Mouse (Mus musculus): ENCODE data around the gene Cd209f. TPM values are rescaled to one million over a fixed set of nuclear protein-coding genes. Genes with fewer than 3 reads are reported as not detected.
"Not testable (repeated sequence)": the region's sequence is repeated elsewhere in the genome, so short reads cannot be mapped to it uniquely, and the experiment has no call there.

Gene Cd209f
- total RNA-seq (2021), result 1 to 10 TPM; 1.1 to 3.6 TPM
- long read RNA-seq, experiment 1, partial matches to known transcripts, result 0 of 2 reads
- long read RNA-seq, experiment 1, other reads (novel, unspliced or antisense), result 0 of 2 reads
- long read RNA-seq, experiment 2, partial matches to known transcripts, result 0 of 5 reads
- long read RNA-seq, experiment 2, other reads (novel, unspliced or antisense), result 2 of 5 reads

- not testable (repeated sequence) for DNase-seq
These were observed at the start of gene Cd209f for GRCm38 (mm10) chr8:4105735-4106134. Cd209f (minus strand) TSS chr8:4105835.

GRCm38 (mm10) chr8:4154878-4155277, 49.2 kb upstream of the Cd209f start:
- DNase-seq, result no peak

- DNase-seq, result no peak
These were observed 41.6 kb upstream of the Cd209f start for GRCm38 (mm10) chr8:4147272-4147671.

- DNase-seq, result no peak
These were observed 36.1 kb upstream of the Cd209f start for GRCm38 (mm10) chr8:4141721-4142120.

GRCm38 (mm10) chr8:4139660-4140646, 34.3 kb upstream of the Cd209f start:
- peak; percentile 16 for DNase-seq

- DNase-seq, result no peak
These were observed 28.2 kb upstream of the Cd209f start, which contains the start of gene Cd209g for GRCm38 (mm10) chr8:4133798-4134197. Cd209g (plus strand) TSS chr8:4134098.

- DNase-seq, result not testable (repeated sequence)
These were observed 17.1 kb downstream of the Cd209f start for GRCm38 (mm10) chr8:4088514-4088913.

GRCm38 (mm10) chr8:4087180-4087722, 18.4 kb downstream of the Cd209f start:
- not testable (repeated sequence) for DNase-seq

Other genes starting within 250 kb of the Cd209f start
- gene Cd209d, start 227.3 kb downstream of the Cd209f start, total RNA-seq (2021), result 1 to 10 TPM in 1 of 2 experiments, under 1 TPM in 1; 0.41 to 2.1 TPM
- 1 to 10 TPM; 1.5 to 3.7 TPM for gene Cd209b, start 179.0 kb downstream of the Cd209f start, total RNA-seq (2021)
- gene Cd209c, start 151.1 kb downstream of the Cd209f start, total RNA-seq (2021), result under 1 TPM in 1 of 2 experiments, not detected in 1; 0.27 TPM
- 1 to 10 TPM in 1 of 2 experiments, under 1 TPM in 1; 0.26 to 1.3 TPM for gene Cd209g, start 28.3 kb upstream of the Cd209f start, total RNA-seq (2021)
- gene Evi5l, start 60.7 kb upstream of the Cd209f start, total RNA-seq (2021), result 10 to 100 TPM; 14.7 to 15.5 TPM
- gene Prr36, start 111.6 kb upstream of the Cd209f start, total RNA-seq (2021), result under 1 TPM in 1 of 2 experiments, not detected in 1; 0.05 TPM
- under 1 TPM in 1 of 2 experiments, not detected in 1; 0.08 TPM for gene Lrrc8e, start 121.0 kb upstream of the Cd209f start, total RNA-seq (2021)
- 10 to 100 TPM; 75.9 to 79.6 TPM for gene Map2k7, start 132.9 kb upstream of the Cd209f start, total RNA-seq (2021)
- gene Gm49320, start 133.0 kb upstream of the Cd209f start, total RNA-seq (2021), result under 1 TPM in 1 of 2 experiments, not detected in 1; 0.16 TPM
- gene Tgfbr3l, start 142.4 kb upstream of the Cd209f start, total RNA-seq (2021), result 1 to 10 TPM; 1.5 to 1.8 TPM
- 1 to 10 TPM; 8.4 to 9.5 TPM for gene Snapc2, start 147.2 kb upstream of the Cd209f start, total RNA-seq (2021)
- under 1 TPM; 0.61 to 0.96 TPM for gene Ctxn1, start 153.4 kb upstream of the Cd209f start, total RNA-seq (2021)
- gene Timm44, start 170.1 kb upstream of the Cd209f start, total RNA-seq (2021), result 10 to 100 TPM; 76.2 to 77.4 TPM
- gene Ccl25, start 219.4 kb upstream of the Cd209f start, total RNA-seq (2021), result 10 to 100 TPM; 10.8 to 12.1 TPM
- gene Elavl1, start 219.6 kb upstream of the Cd209f start, total RNA-seq (2021), result 10 to 100 TPM; 37.2 to 38.5 TPM